Mouse (Mus musculus): ENCODE measurements around the gene Dhx57. TPM values are rescaled to one million over a fixed set of nuclear protein-coding genes. Genes with fewer than 3 reads are reported as not detected.
"Not testable (repeated sequence)": the region's sequence is repeated elsewhere in the genome, so short reads cannot be mapped to it uniquely, and the experiment has no call there.

Dhx57 gene
- 7.3 and 7.9 TPM in 2 replicates for polyA plus RNA-seq (2012; rRNA removed)

GRCm38 (mm10) chr17:80290074-80290657, at the start of gene Dhx57, which contains the start of gene Morn2:
Gene Dhx57 (minus strand): TSS chr17:80290476.
Gene Morn2 (plus strand): TSS chr17:80290203.
- DNase-seq (ENCODE audit: low read depth): no peak

DNA sequence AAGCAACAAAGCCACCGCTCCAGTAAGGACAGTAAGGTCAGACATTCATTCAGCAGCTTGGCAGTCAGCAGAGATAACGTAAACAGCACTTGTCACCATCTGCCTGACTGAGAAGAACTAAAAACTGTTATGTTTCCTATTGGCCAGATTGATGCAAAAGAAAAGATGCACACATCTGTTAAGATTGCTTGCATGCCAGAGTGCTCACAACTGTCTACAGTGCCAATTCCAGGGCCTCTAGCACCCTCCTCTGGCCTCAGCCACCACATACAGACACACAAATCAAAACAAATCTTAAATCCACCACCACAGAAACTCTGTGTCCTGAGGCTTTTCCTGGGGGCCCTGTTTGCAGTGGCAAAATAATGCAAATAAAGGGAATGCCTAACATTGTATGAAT, 42.1 kb upstream of the Dhx57 start:
- DNase-seq (ENCODE audit: low read depth): no peak

- no peak for DNase-seq (ENCODE audit: low read depth)
These were observed 36.2 kb upstream of the Dhx57 start for GRCm38 (mm10) chr17:80326431-80326830.

GRCm38 (mm10) chr17:80325456-80325855, 35.2 kb upstream of the Dhx57 start:
- DNase-seq (ENCODE audit: low read depth): no peak

DNA sequence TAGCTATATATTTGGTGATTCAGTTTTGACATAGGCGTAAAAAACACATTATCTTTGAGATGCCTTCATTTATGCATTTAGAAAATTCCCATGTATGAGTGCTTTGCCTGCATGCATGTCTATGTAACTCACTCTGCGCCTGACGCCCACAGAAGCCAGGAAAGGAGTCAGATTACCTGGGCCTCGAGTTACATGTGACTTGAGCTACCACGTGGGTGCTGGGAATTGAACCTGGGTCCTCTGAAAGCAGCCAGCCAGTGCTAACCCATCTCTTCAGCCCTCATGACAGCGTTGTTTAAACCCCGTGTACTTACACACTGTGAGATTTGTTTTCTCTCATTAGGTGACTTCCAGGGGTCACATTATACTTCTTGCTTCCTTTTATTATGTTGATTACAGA, 34.2 kb upstream of the Dhx57 start:
- DNase-seq (ENCODE audit: low read depth): no peak

DNA sequence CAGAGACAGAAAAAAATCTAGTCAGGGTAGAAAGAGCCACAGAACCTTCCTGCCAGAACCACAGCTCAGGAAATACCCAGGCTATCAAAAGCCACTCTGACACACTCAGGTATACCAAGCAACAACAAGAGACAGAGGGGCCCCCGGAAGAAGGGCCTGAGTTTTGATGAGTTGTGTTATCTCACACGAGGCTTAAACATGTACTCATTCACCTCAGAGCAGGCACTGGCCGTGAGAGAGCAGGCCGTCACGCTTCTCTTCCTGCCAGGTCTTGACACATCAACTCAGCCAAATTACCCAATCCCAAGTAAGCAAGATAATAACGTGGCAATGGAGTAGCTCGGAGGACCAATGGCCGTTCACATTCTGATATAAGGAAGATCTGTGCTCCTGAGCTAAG, 33.4 kb upstream of the Dhx57 start:
- DNase-seq (ENCODE audit: low read depth): no peak

GRCm38 (mm10) chr17:80323015-80323414, 32.7 kb upstream of the Dhx57 start:
- no peak for DNase-seq (ENCODE audit: low read depth)

DNA sequence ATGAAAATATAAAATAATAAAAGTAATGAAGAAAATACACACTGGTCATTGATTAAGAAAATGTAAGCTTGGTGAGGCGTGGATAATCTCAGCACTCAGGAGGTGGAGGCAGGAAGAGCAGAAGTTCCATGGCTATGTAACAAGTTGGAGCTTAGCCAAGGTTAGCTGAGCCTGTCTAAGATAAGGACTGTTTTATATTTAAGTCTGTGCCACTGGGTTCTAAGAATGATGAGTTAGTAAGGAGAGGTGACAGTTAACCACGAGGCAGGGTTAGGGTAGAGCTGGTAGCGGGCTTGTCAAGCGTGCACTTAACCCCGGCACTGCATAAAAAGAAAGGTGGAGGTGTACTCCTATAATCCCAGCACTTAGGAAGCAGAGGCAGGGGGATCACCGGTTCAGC, 32.0 kb upstream of the Dhx57 start:
- DNase-seq (ENCODE audit: low read depth): no peak

DNA sequence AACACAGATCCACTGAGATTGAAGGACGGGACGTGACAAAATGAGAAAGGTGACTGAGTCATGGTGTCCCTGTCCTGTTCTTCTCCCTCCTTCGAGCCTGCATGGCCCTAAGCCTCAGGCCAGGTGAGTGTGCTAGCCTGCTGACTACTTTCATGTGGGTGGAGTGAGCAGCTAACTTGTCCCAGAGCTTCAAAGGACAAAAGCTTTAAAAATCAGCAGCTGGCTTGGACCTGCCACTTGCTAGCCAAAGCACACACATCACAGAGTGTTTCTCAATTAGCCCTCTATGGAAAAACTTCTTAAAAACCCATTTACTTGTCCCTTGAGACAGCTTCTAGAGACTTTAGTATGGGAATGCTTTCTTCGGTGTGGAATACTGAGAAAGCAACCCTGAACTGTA, 22.1 kb upstream of the Dhx57 start:
- no peak for DNase-seq (ENCODE audit: low read depth)

- DNase-seq (ENCODE audit: low read depth): no peak
These were observed 21.5 kb upstream of the Dhx57 start for GRCm38 (mm10) chr17:80311761-80312160.

GRCm38 (mm10) chr17:80307251-80307650, 17.0 kb upstream of the Dhx57 start, which contains the start of gene Arhgef33:
Gene Arhgef33 (plus strand): TSS chr17:80307407.
- no peak for DNase-seq (ENCODE audit: low read depth)

DNA sequence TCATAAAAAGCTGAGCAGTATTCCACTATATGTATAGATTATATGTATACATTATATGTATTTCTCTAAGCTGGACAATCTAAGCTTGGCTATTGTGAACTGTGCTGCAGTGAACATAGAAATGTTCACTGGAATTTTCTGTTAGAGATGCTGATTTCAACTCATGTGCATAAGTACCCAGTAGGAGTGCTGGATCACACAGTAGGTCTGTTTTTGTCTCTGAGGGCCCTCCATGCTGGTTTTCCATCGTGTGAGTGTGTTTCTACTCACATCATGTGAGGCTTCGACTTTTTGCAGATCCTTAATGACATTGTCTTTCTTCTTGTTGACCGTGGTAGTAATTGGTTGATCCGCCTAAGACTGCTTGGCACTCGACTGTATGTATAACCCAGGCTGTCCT, 8.6 kb upstream of the Dhx57 start:
- DNase-seq (ENCODE audit: low read depth): no peak

- no peak for DNase-seq (ENCODE audit: low read depth)
These were observed 5.0 kb upstream of the Dhx57 start for GRCm38 (mm10) chr17:80295258-80295657.

DNA sequence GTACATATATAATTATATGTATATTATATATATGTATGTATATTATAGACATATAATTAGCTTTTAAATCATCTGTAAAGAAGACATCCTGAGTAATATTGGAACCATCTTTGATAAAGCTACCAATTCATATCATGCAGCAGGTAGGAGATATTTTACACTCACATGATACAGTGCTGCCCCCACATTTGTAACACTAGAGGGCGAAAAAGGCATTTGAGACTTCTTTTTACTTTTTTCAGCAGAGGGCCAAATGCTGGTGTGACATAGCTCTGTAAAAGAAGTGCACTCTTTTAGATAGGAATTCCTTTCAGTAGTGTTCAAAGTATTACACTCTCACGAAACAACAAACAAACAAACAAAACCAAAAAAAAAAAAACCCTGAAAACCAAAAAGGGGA, 872 bp upstream of the Dhx57 start:
- no peak for DNase-seq (ENCODE audit: low read depth)

- no peak for DNase-seq (ENCODE audit: low read depth)
These were observed 799 bp downstream of the Dhx57 start for GRCm38 (mm10) chr17:80289280-80290073.

- DNase-seq (ENCODE audit: low read depth): no peak
These were observed 2.3 kb downstream of the Dhx57 start for GRCm38 (mm10) chr17:80288012-80288411.

- DNase-seq (ENCODE audit: low read depth): no peak
These were observed 5.8 kb downstream of the Dhx57 start for GRCm38 (mm10) chr17:80284446-80284845.

- DNase-seq (ENCODE audit: low read depth): no peak
These were observed 10.8 kb downstream of the Dhx57 start for GRCm38 (mm10) chr17:80279340-80280070.

GRCm38 (mm10) chr17:80278255-80278654, 12.0 kb downstream of the Dhx57 start:
- DNase-seq (ENCODE audit: low read depth): no peak

DNA sequence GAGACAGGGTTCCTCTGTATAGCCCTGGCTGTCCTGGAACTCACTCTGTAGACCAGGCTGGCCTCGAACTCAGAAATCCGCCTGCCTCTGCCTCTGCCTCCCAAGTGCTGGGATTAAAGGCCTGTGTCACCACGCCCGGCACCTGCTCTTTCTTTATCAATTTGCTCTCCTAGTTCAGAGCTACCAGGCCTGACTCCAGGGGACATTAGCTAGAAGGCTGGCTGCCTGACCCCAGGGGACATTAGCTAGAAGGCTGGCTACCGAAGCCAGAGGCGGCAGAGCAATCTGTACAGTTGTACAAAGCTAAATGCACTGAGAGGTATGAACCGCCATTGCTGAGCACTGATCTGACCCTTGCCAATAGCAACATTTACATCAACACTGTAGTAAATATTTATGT, 19.7 kb downstream of the Dhx57 start:
- DNase-seq (ENCODE audit: low read depth): not testable (repeated sequence)

- no peak for DNase-seq (ENCODE audit: low read depth)
These were observed 22.1 kb downstream of the Dhx57 start for GRCm38 (mm10) chr17:80268151-80268550.

- no peak for DNase-seq (ENCODE audit: low read depth)
These were observed 23.2 kb downstream of the Dhx57 start for GRCm38 (mm10) chr17:80267065-80267464.

DNA sequence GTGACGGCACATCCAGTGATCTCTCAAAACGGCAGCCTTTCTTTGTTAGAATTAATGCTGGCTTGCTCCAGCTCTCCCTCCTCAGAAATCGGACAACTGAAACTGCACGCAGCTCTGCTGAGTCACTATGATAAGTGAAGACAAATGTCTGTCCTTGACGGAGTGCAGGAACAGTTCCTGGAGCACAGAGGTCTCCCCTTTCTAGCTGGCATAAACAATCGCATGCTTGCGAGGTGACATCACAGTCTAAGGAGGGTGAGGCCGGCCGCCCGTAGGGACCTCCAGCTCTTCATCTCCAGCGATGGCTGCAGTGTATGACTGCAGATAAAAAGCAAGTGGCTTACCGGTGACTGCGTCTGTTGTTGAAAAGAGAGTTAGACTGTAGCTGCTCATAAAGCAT, 35.1 kb downstream of the Dhx57 start:
- DNase-seq (ENCODE audit: low read depth): no peak
